Mouse (Mus musculus) lung, postnatal 4 days (tissue): Measurements from ENCODE around the gene Lpcat4.
"Not testable (repeated sequence)": the region's sequence is repeated elsewhere in the genome, so short reads cannot be mapped to it uniquely, and the experiment has no call there.

Experiments
- DNase-seq, 2 experiments: peaks; one replicate each; pipeline ENCODE4 v3.0.0; 2021

Gene Lpcat4

DNA sequence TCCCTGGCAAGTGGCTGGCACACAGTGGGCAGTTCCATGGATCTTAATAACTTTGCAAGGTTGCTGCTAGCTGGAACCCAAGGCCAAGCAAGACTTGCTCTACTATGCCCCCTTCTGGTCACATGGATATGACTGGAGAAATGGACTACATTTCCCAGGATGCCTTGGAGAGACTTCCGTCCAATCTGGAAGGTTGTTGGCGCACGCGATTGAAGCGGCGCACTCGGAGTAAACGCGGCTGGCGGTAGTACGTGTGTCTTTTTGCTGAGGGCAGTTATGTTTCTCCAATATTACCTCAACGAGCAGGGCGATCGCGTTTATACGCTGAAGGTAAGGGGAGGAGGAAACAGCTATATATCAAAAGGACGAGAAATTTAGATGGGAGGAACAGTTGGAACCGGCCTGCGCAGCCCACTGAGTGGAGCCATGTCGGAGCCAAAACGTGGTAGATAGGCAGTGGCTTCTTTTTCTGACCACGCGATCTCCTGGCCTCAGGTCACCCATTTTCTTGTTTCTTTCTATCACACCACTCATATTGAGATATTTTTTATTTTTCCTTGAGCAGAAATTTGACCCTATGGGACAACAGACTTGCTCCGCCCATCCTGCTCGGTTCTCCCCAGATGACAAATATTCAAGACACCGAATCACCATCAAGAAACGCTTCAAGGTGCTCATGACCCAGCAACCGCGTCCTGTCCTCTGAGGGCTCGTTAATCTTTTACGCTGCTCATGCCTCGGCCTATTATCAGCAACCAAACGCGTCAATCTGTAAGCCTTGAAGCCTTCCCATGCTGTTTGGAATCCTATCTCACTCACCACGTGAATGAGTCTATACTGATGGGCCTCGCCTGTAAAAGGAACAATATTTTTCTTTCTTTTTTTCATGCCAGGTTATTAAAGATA is 22.7 kb downstream of the Lpcat4 start, which contains the start of gene Nop10:
Gene Nop10, plus strand, starts transcription at position 179 of the 906 bp plus-strand sequence.
- DNase-seq, result peak; percentile 81 to 86

- no peak for DNase-seq
These were observed 23.6 kb downstream of the Lpcat4 start for GRCm38 (mm10) chr2:112262779-112263295.

GRCm38 (mm10) chr2:112264364-112264763 is 25.1 kb downstream of the Lpcat4 start:
- DNase-seq, result no peak

DNA sequence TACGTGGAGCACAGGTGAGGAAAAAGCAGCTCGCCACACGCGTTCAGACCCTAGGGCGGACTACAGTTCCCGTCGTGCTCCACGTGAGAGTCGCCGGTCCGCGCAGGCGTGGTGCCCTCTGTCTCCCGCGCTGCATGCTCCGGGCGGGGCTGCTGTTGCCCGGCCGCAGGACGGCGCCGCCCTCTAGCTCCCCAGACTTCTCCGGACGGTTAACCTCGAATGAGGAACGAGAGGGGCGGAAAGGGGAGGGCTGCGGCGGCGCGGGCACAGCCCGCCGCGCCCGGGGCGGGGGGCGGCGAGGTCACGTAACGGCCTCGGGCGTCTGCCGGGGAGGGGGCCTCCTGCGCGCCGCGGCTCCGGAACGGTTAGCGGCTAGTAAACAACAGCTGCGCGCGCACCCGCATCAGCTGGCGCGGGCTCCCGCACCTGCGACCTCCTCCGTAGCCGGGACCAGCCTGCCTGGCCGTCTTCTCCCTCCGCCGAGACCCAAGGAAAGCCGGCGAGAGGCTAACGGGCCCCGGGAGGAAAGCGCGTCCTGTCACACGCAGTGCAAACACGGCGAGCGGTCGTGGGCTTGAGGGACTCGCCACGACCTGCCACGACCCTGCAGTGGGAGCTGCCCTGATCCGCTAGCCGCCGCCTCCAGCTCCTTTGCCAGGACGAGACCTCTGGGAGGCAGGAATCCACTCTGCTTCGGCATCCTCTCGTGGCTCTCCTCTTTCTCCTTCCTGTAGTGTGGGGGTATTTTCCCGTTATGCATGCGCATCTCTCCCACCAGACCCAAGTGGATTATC is 26.4 kb downstream of the Lpcat4 start, which contains the start of gene Slc12a6:
Gene Slc12a6, plus strand, starts transcription at position 378 of the 794 bp plus-strand sequence.
- peak; percentile 94 to 95 for DNase-seq

DNA sequence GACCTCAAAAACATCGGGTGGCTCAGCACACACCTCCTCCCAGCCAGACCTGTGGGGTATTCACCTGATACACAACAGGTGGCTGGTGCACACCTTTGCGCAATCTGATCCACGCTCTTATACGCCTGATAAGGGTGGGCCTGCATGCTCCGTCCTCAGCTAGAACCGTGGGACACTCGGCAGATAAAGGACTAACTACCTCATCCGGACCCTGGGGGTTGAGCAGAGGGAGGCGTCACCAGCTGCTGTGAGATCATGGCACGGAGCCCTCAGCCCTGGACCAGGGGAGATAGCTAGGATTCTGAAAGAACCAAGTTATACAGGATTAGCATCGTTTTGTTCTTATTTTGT is 26.9 kb downstream of the Lpcat4 start, which contains the start of gene Gm21985:
Gene Gm21985, plus strand, starts transcription at position 73 of the 351 bp plus-strand sequence.
- peak; percentile 62 to 66 for DNase-seq

- no peak for DNase-seq
These were observed 27.5 kb downstream of the Lpcat4 start for GRCm38 (mm10) chr2:112266780-112267179.

DNA sequence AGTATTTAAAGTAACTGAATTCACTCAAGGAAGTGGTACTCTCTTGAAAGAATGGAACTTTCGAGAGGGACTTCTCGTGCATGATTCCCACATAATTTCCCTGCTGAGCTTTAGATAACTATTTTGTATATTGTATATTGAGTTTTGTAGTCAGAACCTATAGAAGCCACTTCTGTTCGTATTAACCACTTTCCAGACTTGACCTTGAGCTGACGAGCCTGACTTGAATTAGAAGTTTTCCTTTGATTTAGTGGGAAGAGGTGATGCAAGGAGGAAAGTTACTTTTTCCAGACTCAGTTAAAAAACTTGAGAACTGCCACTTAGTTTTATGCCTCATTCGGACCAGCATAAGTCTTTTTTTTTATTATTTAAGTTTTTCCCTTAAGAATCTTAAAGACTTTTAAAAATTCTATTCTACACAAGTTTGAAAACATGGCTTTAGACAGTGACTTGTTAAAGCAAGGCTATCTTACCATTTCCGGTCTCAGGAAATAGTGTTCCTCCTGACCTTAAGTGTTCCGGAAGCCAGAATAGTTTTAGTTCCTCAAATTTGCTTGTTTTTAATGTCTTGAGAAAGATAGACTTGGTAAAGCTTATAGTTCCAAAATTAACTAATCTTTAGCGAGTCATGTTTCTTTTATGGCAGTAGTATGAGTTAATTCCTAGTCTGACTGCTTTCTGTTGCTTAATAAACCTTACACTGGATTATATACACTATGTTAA is 28.4 kb downstream of the Lpcat4 start:
- DNase-seq, result no peak

GRCm38 (mm10) chr2:112270011-112270410 is 30.7 kb downstream of the Lpcat4 start:
- DNase-seq, result no peak

DNA sequence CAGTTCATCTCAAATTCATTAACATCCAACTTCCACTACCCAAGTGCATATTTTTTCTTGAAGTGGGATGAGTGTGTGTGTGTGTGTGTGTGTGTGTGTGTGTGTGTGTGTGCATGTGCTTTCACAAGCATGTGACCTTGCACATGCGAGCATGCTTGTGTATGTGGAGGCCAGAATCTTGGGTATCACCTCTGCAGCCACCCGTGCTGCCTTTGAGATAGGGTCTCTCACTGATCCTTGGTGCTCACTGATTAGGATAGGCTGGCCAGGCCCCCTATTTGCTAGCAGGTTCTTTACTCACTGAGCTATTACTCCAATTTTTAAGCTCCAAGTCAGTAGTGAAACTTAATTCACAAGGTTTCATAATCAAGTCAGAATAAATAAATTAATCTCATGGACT is 33.6 kb downstream of the Lpcat4 start:
- no peak for DNase-seq

- no peak for DNase-seq
These were observed 34.2 kb downstream of the Lpcat4 start for GRCm38 (mm10) chr2:112273474-112273873.

DNA sequence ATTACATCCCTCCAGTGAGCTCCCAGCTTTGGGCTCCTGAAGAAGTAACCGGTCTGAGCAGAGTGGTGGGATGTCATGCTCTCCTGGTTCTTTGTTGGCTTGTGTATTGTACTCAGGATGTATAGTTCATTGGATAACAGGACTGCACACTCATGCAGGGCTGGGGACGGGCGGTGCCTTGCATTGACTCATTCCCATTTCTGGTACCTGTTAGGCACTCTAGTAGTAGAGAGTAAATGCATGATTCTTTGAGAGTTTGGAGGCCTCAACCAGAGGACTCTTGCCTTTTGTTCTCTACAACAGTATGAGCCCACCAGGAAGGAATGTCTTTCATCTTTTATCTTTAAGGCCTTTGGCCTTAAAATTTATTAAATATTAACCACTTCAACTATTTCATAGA is 37.6 kb downstream of the Lpcat4 start:
- DNase-seq, result no peak

- DNase-seq, result no peak
These were observed 43.6 kb downstream of the Lpcat4 start for GRCm38 (mm10) chr2:112282846-112283245.

GRCm38 (mm10) chr2:112284363-112285030 is 45.2 kb downstream of the Lpcat4 start:
- DNase-seq, result peak; percentile 63 to 65

- no peak for DNase-seq
These were observed 45.7 kb downstream of the Lpcat4 start for GRCm38 (mm10) chr2:112285031-112285390.

- not testable (repeated sequence) for DNase-seq
These were observed 46.8 kb downstream of the Lpcat4 start for GRCm38 (mm10) chr2:112286062-112286461.

- DNase-seq, result no peak
These were observed 47.8 kb downstream of the Lpcat4 start for GRCm38 (mm10) chr2:112287059-112287458.

DNA sequence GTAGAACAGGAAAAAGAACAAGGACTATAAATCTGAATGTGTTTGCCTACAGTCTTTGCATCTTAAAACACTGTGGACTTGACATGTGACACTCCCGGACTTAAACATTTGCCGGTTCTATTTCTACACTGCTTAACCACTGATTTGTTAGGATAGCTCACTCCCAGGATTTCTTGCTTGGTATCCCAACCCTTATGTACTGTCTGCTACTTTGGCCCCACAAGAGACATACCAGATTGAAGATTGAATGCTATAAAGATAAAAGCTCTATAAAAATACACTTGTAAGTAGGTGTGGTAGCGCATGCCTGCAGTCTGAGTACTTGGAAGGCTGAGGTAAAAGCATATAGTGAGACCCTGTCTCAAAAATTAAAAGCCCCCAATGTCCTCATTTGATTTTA is 50.2 kb downstream of the Lpcat4 start:
- no peak for DNase-seq

DNA sequence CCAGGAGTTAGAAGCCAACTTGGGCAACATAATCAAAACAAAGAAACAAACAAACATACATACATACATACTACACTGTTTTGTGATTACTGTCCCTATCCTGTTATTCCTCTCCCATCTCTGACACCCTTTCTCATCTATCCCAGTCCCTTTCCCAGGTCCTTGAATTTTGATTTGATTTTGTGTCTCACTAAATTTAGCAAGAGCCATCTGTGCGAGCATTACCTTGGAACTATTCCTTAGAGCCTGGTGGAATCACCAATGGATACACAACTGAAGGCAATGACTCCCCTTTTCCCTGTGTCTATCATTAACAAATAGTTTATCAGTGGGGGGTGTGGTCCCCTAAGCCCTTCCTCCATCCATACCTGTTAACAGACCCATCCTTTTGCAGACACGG is 53.6 kb downstream of the Lpcat4 start:
- DNase-seq, result no peak

GRCm38 (mm10) chr2:112296211-112296610 is 56.9 kb downstream of the Lpcat4 start:
- no peak for DNase-seq
